ENCODE assay signal across 8 mouse cellular contexts in the genomic region with DNA sequence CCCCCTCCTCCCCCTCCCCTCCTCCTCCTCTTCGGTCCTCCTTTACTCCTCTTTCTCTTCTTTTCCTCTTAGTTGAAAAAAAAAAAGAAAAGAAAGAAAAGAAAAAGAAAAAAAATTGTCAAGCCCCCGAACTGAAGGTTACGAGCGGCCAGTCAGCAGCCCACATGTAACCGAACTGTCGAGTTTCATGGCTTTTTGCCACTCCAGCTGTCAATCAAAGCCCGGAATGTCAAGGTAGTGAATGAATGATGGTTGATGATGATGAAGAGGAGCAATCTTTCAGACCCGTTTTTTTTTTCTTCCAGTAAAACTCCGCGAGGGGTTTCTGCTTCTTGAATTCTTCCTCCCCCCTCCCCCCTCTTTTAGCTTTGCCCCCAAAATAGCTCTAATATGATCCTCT. TPM values are rescaled to one million over a fixed set of nuclear protein-coding genes. Genes with fewer than 3 reads are reported as not detected.
DNase-seq lines count a peak whose midpoint lies in the region; ATAC-seq lines count a peak whose summit lies in the region.

No protein-coding gene starts in this region.

- ATAC-seq in forebrain, embryonic 16.5 days: no peak
- ATAC-seq in neural tube, embryonic 13.5 days (ENCODE audit: low read depth): no peak
- no peak for ATAC-seq in cerebellum, adult (ENCODE audit: insufficient number of reproducible peaks, low FRiP score, low TSS enrichment)

- DNase-seq in A20 (ENCODE audit: low read depth, low spot score) (peak; percentile 71), adipocyte (ENCODE audit: low spot score) (peak; percentile 84)
- DNase-seq in kidney, postnatal 4 days: peak; percentile 71 to 75
- no peak for DNase-seq in ovary, postnatal 36 days (ENCODE audit: low spot score)
- no peak for DNase-seq in left cerebral cortex, postnatal 4 days

- H3K9ac ChIP-seq in forebrain, embryonic 16.5 days (replicated peaks; ENCODE audit: low read depth, low read length): peak overlapping the region; percentile 98
- H3K9ac ChIP-seq in neural tube, embryonic 13.5 days: peak overlapping the region; percentile 96

- 0% methylated on average over 10 of the region's 10 CpGs for WGBS in forebrain, embryonic 16.5 days
- WGBS in neural tube, embryonic 13.5 days: 0% methylated on average over 10 of the region's 10 CpGs

- peak overlapping the region; percentile 99 for H3K27ac ChIP-seq in forebrain, embryonic 16.5 days (ENCODE audit: low read length)
- H3K27ac ChIP-seq in neural tube, embryonic 13.5 days (replicated peaks): peak overlapping the region; percentile 98

- peak overlapping the region; percentile 77 for H3K4me2 ChIP-seq in forebrain, embryonic 16.5 days (ENCODE audit: low read length)
- peak overlapping the region; percentile 84 for H3K4me2 ChIP-seq in neural tube, embryonic 13.5 days

- H3K36me3 ChIP-seq in forebrain, embryonic 16.5 days (ENCODE audit: control insufficient read depth, insufficient read depth): no peaks in the 10 kb centered on the region
- H3K36me3 ChIP-seq in neural tube, embryonic 13.5 days: no peaks in the 10 kb centered on the region

- intact Hi-C loops in left cerebral cortex, postnatal 4 days (cut with DNase I): loop anchor here (5.0 to 10.0 kb wide), 2 partner anchors 208 to 1210 kb away; no protein-coding TSS in a partner anchor

- no peaks in the 10 kb centered on the region for H3K27me3 ChIP-seq in forebrain, embryonic 16.5 days (replicated peaks; ENCODE audit: control insufficient read depth, insufficient read depth, low read length)
- no peaks in the 10 kb centered on the region for H3K27me3 ChIP-seq in neural tube, embryonic 13.5 days

- peak overlapping the region; percentile 83 for H3K4me3 ChIP-seq in forebrain, embryonic 16.5 days (replicated peaks; ENCODE audit: low read length)
- peak overlapping the region; percentile 73 for H3K4me3 ChIP-seq in neural tube, embryonic 13.5 days

- peaks cover 8% of the 10 kb centered on the region; the same call in 1 of the 2 replicates for H3K4me1 ChIP-seq in forebrain, embryonic 16.5 days (replicated peaks; ENCODE audit: control insufficient read depth, insufficient read depth, low read length)
- H3K4me1 ChIP-seq in neural tube, embryonic 13.5 days (replicated peaks): peaks cover 58% of the 10 kb centered on the region

- H3K9me3 ChIP-seq in forebrain, embryonic 16.5 days (ENCODE audit: control insufficient read depth, low read length): no peaks in the 10 kb centered on the region
- H3K9me3 ChIP-seq in neural tube, embryonic 13.5 days: no peaks in the 10 kb centered on the region

RNA-seq across cellular contexts. Expression of a gene that starts 0.6 kb away (rescaled TPM):
- polyA plus RNA-seq in forebrain, embryonic 16.5 days (2015; fragmentation: Nextera tagmentation; extraction: Ambion mirVana): 143 and 154 TPM in 2 replicates
- 92.0 and 98.7 TPM in 2 replicates for polyA plus RNA-seq in neural tube, embryonic 13.5 days (2015; fragmentation: Nextera tagmentation; extraction: Ambion mirVana)
- total RNA-seq in left cerebral cortex, postnatal 4 days (2021): 100 to 1,000 TPM; 186 to 188 TPM

Comparison
In these comparisons a context has a peak if more than half of its experiments do, and no peak if none do; other contexts are left out.
1. DNase-seq: peak in A20 (single experiment), adipocyte (single experiment) and kidney, postnatal 4 days (2 of 2); none in ovary, postnatal 36 days (single experiment) and left cerebral cortex, postnatal 4 days (single experiment).